Mouse (Mus musculus) lung, postnatal 0 days (tissue): Measurements from ENCODE around the gene Klhdc9.

Experiments
- CTCF ChIP-seq: IDR thresholded peaks from 2 replicates; pipeline ENCODE4 v1.5.1; 2016; ENCODE audit warnings: antibody characterized with exemption, mild to moderate bottlenecking
- EP300 ChIP-seq: IDR thresholded peaks from 2 replicates; pipeline ENCODE4 v1.6.1; 2016; ENCODE audit warnings: antibody characterized with exemption, mild to moderate bottlenecking, control low read depth

DNA sequence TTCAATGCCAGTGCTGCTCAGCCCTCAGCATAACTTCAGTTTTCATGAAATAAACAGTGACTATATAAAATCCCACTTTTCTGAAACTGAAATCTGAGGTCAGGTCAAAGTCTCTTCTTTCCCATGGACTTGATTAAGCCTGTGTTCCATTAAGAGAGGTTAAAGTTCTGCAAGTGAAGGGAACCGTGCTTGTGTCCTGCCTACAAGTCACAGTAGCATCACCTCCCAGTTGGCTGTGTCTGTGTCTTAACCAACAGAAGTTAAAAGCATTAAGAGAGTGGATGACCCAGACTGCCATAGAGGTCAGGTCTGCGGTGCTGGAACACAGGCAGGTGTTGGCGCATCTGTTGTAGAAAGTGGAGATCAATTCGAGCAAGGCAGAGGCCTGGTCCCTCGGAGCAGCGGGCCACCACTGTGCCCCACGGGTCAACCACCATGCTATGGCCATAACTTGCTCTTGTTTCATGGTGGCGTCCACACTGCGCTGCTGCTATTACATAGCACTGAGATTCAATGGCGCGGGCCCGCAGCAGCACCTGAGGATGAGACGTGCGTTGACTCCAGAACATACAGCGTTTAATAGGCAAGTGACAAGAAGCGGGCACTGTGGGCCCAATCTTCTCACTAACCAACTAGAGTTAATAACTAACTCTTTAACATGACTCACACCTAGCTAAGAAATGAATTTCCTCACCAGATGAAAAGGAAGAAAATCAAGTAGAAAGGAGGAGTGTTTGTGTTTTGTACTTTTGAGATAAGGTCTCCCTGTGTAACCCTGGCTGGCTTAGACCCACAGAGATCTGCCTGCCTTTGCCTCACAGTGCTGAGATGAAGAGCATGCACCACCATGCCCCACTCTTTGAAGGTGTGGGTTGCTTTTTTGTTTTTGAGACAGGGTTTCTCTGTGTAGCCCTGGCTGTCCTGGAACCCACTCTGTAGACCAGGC lies 18.1 kb downstream of the Klhdc9 start:
- TF ChIP-seq CTCF, result no peak
- TF ChIP-seq EP300, result no peak
